Comparison of ENCODE assay signal across 19 mouse cellular contexts in the genomic region with DNA sequence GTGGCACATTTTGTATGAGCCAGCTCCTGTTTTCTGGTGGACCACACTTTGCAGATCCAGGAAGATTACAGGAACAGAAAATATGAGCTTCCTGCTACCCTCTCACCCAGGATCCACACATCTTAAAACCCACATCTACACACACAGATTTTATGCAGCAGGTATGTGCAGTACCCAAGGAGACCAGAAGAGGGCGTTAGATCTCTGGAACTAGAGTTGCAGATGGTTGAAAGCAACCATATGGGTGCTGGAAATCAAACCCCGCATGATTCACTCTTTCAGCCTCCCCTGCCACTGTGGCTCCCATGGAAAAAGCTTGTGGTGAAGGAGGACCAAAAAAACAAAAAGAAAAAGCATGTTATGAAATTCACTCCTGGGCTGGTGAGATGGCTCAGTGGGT. TPM values are rescaled to one million over a fixed set of nuclear protein-coding genes. Genes with fewer than 3 reads are reported as not detected.
DNase-seq lines count a peak whose midpoint lies in the region; ATAC-seq and TF ChIP-seq lines count a peak whose summit lies in the region.
"Had no signal": no experiment of that assay in that cellular context is flagged by ENCODE, and none has a peak within 500 bp of the region (broad histone marks: within the 10 kb centered on the region; RNA-seq: fewer than 3 reads in every experiment).

No protein-coding gene starts in this region.

- no peaks in the 10 kb centered on the region for H3K36me3 ChIP-seq in E14TG2a.4 (ENCODE audit: insufficient read depth, low read length)
- H3K36me3 ChIP-seq: embryonic facial prominence, embryonic 10.5 days; liver, embryonic 15.5 days; midbrain, embryonic 12.5 days had no signal

- no peaks in the 10 kb centered on the region for H3K9me3 ChIP-seq in E14TG2a.4 (ENCODE audit: low read length)
- H3K9me3 ChIP-seq: embryonic facial prominence, embryonic 10.5 days; liver, embryonic 15.5 days; midbrain, embryonic 12.5 days had no signal

- H3K27me3 ChIP-seq in E14TG2a.4 (ENCODE audit: insufficient read depth, low read length) = peaks cover 38% of the 10 kb centered on the region
- H3K27me3 ChIP-seq: midbrain, embryonic 12.5 days had no signal

- ATAC-seq in CD4-positive, CD25-positive, alpha-beta regulatory T cell, adult 4 months = no peak
- no peak for ATAC-seq in megakaryocyte progenitor cell, adult 5-6 weeks (replicated peaks; ENCODE audit: poor library complexity)
- ATAC-seq: forebrain, embryonic 16.5 days; inflammation-experienced regulatory T-cells, adult 6 months had no signal

- no peak overlapping the region for H3K27ac ChIP-seq in layer of hippocampus, adult 2 months
- H3K27ac ChIP-seq: embryonic facial prominence, embryonic 10.5 days; liver, embryonic 15.5 days; midbrain, embryonic 12.5 days had no signal

- peak; percentile 56 for TF ChIP-seq CTCF in layer of hippocampus, adult 2 months (conservative IDR thresholded peaks at IDR 0.05)
- TF ChIP-seq CTCF in E14TG2a.4 (conservative IDR thresholded peaks at IDR 0.05; ENCODE audit: low read length) = peak; percentile 65

- no peak overlapping the region for H3K4me3 ChIP-seq in layer of hippocampus, adult 2 months
- no peak overlapping the region for H3K4me3 ChIP-seq in E14TG2a.4 (replicated peaks; ENCODE audit: low read length)
- H3K4me3 ChIP-seq: embryonic facial prominence, embryonic 10.5 days; erythroblast, embryonic 14.5 days; liver, embryonic 15.5 days; midbrain, embryonic 12.5 days had no signal

- peaks cover 14% of the 10 kb centered on the region for H3K4me1 ChIP-seq in E14TG2a.4 (replicated peaks; ENCODE audit: low read depth, low read length)

- peak; percentile 17 for DNase-seq in CD4-positive, CD25-positive, alpha-beta regulatory T cell, adult 2 months (ENCODE audit: low read depth, low spot score)
- DNase-seq in layer of hippocampus, adult 2 months (ENCODE audit: low spot score in 2 of 2) = no peak
- no peak for DNase-seq in layer of hippocampus, adult 9-11 months
- peak; percentile 22 for DNase-seq in induced T-regulatory cell, adult 2 months (ENCODE audit: low read depth)
- DNase-seq in kidney, adult 11 months = no peak
- DNase-seq: adrenal gland, postnatal 36 days; cerebellum, postnatal 14 days; heart, postnatal 4 days; kidney, postnatal 14 days; thymus, postnatal 25 days had no signal

RNA-seq across cellular contexts. Expression of gene Olfml2a, which starts 7.3 kb away (rescaled TPM):
- polyA plus RNA-seq in CD4-positive, CD25-positive, alpha-beta regulatory T cell, adult 4 months (2017; shearing (Covaris generic)) = not detected
- 1 to 10 TPM; 1.3 to 1.5 TPM for total RNA-seq in layer of hippocampus, adult 2 months (2021)
- total RNA-seq in megakaryocyte progenitor cell, adult 5-6 weeks (2015) = 0.17 TPM in 1 of 2 replicates, not detected in the other
- 0.03 TPM in 1 of 2 replicates, not detected in the other for total RNA-seq in megakaryocyte progenitor cell, adult 5-6 weeks (2017)

RNA-seq across cellular contexts. Expression of gene Nr6a1, which starts 11.6 kb away (rescaled TPM):
- polyA plus RNA-seq in CD4-positive, CD25-positive, alpha-beta regulatory T cell, adult 4 months (2017; shearing (Covaris generic)) = under 1 TPM; 0.57 to 0.90 TPM
- 1 to 10 TPM; 5.6 to 7.0 TPM for total RNA-seq in layer of hippocampus, adult 2 months (2021)
- total RNA-seq in megakaryocyte progenitor cell, adult 5-6 weeks (2015) = 0.85 and 1.3 TPM in 2 replicates
- 1.4 and 2.7 TPM in 2 replicates for total RNA-seq in megakaryocyte progenitor cell, adult 5-6 weeks (2017)
- polyA plus RNA-seq: erythroblast, embryonic 14.5 days had no signal

RNA-seq across cellular contexts. Expression of gene Wdr38, which starts 58.2 kb away (rescaled TPM):
- 1 to 10 TPM in 1 of 2 experiments, under 1 TPM in 1; 0.81 to 1.0 TPM for polyA plus RNA-seq in CD4-positive, CD25-positive, alpha-beta regulatory T cell, adult 4 months (2017; shearing (Covaris generic))
- under 1 TPM; 0.47 to 0.69 TPM for total RNA-seq in layer of hippocampus, adult 2 months (2021)
- total RNA-seq in megakaryocyte progenitor cell, adult 5-6 weeks (2015) = 0.22 TPM in 2 replicates
- 0.25 and 0.88 TPM in 2 replicates for total RNA-seq in megakaryocyte progenitor cell, adult 5-6 weeks (2017)
- polyA plus RNA-seq: erythroblast, embryonic 14.5 days had no signal

Comparison
In these comparisons a context has a peak if more than half of its experiments do, and no peak if none do; other contexts are left out.
1. DNase-seq: peak in CD4-positive, CD25-positive, alpha-beta regulatory T cell, adult 2 months (single experiment) and induced T-regulatory cell, adult 2 months (single experiment); none in layer of hippocampus, adult 2 months (0 of 2), layer of hippocampus, adult 9-11 months (single experiment) and kidney, adult 11 months (single experiment).